Comparison of ENCODE assay signal across 8 mouse cellular contexts in the genomic region with DNA sequence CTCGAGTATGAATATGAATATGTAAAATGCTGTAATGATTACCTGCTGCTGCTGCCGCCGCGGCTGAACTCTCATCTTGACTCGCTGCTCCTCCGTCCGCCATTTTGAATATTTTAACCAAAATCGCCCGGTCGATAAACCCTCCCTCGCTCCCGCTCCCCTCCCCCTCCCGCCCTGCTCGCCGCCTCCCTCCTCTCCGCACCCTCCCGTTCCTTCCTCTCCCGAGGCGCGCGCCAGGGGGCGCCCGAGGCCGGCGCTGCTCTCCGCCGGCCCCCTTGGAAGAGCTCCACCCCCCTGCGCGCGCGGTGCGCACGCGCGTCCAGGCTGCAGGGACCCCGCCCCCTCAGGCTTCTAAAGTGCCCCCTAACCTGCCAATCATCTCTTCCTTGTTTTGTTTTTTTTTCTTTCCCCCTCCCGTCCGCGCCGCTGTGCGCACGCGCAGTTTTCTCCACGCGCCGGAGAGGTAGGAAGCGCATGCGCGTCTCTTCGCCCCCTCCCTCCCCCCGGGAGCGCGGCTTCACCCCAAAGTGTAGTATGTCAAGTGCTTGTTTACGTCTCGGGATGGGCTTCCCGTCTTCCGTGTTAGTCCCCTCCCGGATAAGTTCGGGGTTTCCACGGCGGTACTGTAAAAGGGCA. TPM values are rescaled to one million over a fixed set of nuclear protein-coding genes. Genes with fewer than 3 reads are reported as not detected.
DNase-seq lines count a peak whose midpoint lies in the region; ATAC-seq and TF ChIP-seq lines count a peak whose summit lies in the region.

A gene (minus strand): TSS at position 159 of the 636 bp plus-strand sequence.

- peak within 1 kb of the TSS; percentile 79 for H3K4me2 ChIP-seq in hindbrain, embryonic 13.5 days

- in situ Hi-C loops in Patski (cut with MboI; ENCODE audit: low pct_unique_long_range_greater_than_20kb): loop anchor here (10.0 kb wide), 1 partner anchor 228 kb away; no protein-coding TSS in a partner anchor

- H3K36me3 ChIP-seq in hindbrain, embryonic 13.5 days: no peaks in the 10 kb centered on the region

- CTCF ChIA-PET in Patski (lab: Charles Lee): interaction anchor here (0.6 to 1.6 kb wide), 6 partner anchors 20 to 151 kb away, joined by 3 to 7 read pairs (median 5); no protein-coding TSS in a partner anchor

- peak within 1 kb of the TSS; percentile 99 for H3K4me3 ChIP-seq in hindbrain, embryonic 13.5 days

- peak; percentile 81 for ATAC-seq in Patski
- peak; percentile 91 for ATAC-seq in hindbrain, embryonic 13.5 days (ENCODE audit: low FRiP score)

- no peaks in the 10 kb centered on the region for H3K9me3 ChIP-seq in hindbrain, embryonic 13.5 days

- peak; percentile 85 for DNase-seq in Patski (ENCODE audit: low read depth, low spot score)
- peak; percentile 98 for DNase-seq in cerebellum, postnatal 14 days
- DNase-seq in frontal cortex, postnatal 14 days (ENCODE audit: low spot score in 2 of 2): peak; percentile 93 to 95
- peak; percentile 90 to 93 for DNase-seq in layer of hippocampus, postnatal 25 days (ENCODE audit: extremely low spot score in 1 of 2, low spot score in 1 of 2)
- DNase-seq in lung, postnatal 25 days (ENCODE audit: low spot score): peak; percentile 95
- peak; percentile 98 for DNase-seq in retina, embryonic 14.5 days (ENCODE audit: low spot score)
- peak; percentile 98 for DNase-seq in thymus, postnatal 4 days

- H3K27me3 ChIP-seq in Patski: no peaks in the 10 kb centered on the region
- H3K27me3 ChIP-seq in hindbrain, embryonic 13.5 days: no peaks in the 10 kb centered on the region

- POLR2A ChIA-PET in Patski (lab: Charles Lee): interaction anchor here (0.7 kb wide), 1 partner anchor 123 kb away, joined by 3 read pairs; no protein-coding TSS in a partner anchor

- H3K4me1 ChIP-seq in hindbrain, embryonic 13.5 days (replicated peaks): peaks cover 25% of the 10 kb centered on the region

- no peak for TF ChIP-seq CTCF in Patski (IDR thresholded peaks at IDR 0.05)

- H3K27ac ChIP-seq in hindbrain, embryonic 13.5 days: peak within 1 kb of the TSS; percentile 97

- H3K9ac ChIP-seq in hindbrain, embryonic 13.5 days: peak within 1 kb of the TSS; percentile 99

- WGBS in hindbrain, embryonic 13.5 days: under 1% methylated on average over 61 of the region's 61 CpGs

RNA-seq across cellular contexts. Expression of the gene that starts here (rescaled TPM):
- 8.3 TPM for polyA plus RNA-seq in Patski (2021)
- 21.0 and 22.2 TPM in 2 replicates for polyA plus RNA-seq in hindbrain, embryonic 13.5 days (2015; fragmentation: Nextera tagmentation; extraction: Ambion mirVana)
- total RNA-seq in layer of hippocampus, postnatal 25 days (2021): 10 to 100 TPM; 14.5 to 21.8 TPM

Comparison
In these comparisons a context has a peak if more than half of its experiments do, and no peak if none do; other contexts are left out.
1. Peak in every context shown above with its lines: DNase-seq, ATAC-seq, H3K4me3 ChIP-seq and H3K27ac ChIP-seq.